Mouse (Mus musculus) adrenal gland, adult 8-10 months (tissue): ENCODE data around the gene Clybl. TPM values are rescaled to one million over a fixed set of nuclear protein-coding genes. Genes with fewer than 3 reads are reported as not detected.

Experiments
- DNase-seq: peaks from one replicate; pipeline ENCODE4 v3.0.0; 2022
- total RNA-seq, 4 experiments: library from RNA; stranded (reverse); gene quantifications; 2 replicates each; pipeline ENCODE4 v1.2.4; 2022

Clybl gene
- total RNA-seq, 4 experiments from 2014 or later, result 49.7 to 81.2 (median 66.3) TPM

GRCm38 (mm10) chr14:122313328-122313727 lies 131.8 kb downstream of the Clybl start:
- DNase-seq, result no peak

- DNase-seq, result no peak
Measured at GRCm38 (mm10) chr14:122315743-122316142, 134.2 kb downstream of the Clybl start.

DNA sequence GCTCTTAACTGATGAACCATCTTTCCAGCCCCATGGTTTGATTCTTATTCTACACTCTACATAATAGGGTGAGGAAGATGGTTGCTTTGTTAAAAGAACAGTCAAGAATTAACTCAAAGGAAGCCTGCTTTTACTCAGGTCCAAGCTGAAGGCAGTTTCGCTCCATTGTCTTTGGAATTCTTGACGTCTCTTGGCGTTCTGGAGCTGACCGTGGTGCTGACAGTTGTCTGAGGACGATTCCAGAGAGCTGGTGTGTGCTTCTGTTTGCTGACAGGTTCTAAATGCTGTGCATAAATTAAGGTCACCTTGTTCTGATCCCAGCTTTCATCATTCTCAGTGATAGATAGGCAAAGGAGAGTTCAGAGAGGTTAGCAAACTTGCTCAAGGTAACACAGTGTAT lies 140.6 kb downstream of the Clybl start:
- DNase-seq, result no peak

GRCm38 (mm10) chr14:122323838-122324458 lies 142.4 kb downstream of the Clybl start:
- DNase-seq, result no peak

DNA sequence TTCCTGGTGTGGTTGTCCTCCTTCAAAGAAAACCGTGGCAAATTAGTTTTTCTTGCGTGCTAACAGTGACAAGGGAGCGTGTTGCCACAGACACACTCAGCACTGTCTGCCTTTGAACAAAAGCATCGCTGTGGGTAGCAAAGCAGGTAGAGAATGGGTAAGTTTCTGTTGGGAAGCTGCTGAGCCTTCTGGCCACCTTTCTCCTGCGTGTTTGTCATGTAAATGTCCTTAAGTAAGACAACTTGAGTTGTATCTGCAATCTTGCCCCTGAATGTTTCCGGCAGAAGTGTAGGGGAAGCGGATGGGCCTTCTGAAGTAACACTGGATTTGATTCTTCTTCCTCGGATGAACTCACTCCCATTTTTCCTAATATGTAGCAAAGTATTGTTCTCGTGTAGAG lies 148.6 kb downstream of the Clybl start:
- DNase-seq, result no peak

DNA sequence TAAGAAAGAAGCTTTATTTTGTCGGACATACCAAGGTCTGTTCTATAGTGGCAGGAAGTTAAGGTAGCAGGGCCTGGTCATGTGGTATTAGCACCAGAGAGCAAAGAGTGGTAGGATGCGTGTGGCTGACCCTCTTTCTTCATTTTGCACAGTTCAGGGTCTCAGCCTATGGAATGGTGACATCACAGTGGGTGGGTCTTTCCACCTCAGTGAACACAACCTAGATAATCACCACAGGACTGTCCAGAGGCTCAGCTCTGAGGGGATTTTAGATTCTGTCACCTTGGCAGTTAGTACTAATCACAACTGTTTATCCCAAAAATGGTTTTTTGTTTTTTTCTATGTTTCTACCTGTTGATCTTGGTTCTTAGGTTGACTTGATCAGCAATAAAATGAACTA lies 149.2 kb downstream of the Clybl start:
- DNase-seq, result no peak

DNA sequence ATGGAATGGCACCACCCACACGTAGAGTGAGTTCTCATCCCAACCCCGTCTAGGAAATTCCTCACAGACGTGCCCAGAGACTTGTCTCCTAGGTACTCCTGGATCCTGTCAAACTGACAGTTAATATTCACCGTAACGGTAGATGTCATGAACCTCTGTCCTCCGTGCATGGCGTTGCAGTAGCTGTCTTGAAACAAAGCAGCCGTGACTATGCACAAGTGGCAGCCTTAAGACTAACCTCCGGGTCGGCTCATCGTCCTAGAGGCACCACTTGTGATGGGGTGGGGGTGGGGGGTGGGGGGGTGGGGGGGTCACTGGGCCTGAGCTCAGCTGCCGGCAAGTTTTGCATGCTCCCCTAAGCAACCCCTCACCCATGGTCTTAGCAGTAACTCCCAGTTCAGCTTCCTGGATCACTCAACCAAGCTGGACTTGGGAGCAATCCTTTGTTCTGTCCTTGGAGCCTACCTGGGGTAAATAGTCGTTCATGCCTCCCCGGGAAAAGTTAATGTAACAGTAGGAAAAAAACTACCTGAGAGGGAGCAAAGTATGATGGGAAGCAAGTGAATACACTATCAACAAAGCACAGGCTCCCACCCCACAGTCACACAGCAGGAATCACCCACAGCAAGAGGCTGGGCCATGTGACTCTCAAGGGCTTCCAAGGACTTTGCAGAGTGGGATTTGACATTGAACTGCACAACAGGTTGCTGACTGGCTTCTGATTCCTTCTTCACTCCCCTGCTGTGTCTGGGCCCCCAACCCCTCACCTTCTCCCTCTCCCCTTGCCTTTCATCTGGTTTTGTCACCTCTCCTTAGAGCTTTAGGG lies 150.3 kb downstream of the Clybl start:
- no peak for DNase-seq

DNA sequence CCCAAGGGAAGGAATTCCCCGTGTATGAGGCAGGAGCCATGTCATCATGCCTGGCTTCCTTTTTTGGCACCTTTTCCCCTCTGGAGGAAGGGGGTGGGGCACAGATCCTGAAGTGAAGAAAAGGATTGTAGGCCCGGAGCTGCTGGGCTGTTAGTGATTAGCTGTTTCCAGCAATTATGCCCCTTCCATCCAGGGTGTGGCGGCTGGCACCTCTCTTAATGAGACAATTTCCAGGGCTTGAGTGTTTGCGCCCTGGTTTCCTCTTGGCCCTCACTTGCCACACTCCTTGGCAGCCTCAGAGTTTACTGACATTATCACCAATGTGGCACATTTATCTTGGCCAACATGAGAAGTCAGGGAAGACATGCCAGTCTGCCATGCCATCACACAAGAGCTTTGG lies 155.5 kb downstream of the Clybl start:
- no peak for DNase-seq

- DNase-seq, result no peak
Measured at GRCm38 (mm10) chr14:122338784-122339183, 157.3 kb downstream of the Clybl start.

- no peak for DNase-seq
Measured at GRCm38 (mm10) chr14:122340141-122340540, 158.6 kb downstream of the Clybl start.

GRCm38 (mm10) chr14:122341591-122342360 lies 160.3 kb downstream of the Clybl start:
- no peak for DNase-seq

DNA sequence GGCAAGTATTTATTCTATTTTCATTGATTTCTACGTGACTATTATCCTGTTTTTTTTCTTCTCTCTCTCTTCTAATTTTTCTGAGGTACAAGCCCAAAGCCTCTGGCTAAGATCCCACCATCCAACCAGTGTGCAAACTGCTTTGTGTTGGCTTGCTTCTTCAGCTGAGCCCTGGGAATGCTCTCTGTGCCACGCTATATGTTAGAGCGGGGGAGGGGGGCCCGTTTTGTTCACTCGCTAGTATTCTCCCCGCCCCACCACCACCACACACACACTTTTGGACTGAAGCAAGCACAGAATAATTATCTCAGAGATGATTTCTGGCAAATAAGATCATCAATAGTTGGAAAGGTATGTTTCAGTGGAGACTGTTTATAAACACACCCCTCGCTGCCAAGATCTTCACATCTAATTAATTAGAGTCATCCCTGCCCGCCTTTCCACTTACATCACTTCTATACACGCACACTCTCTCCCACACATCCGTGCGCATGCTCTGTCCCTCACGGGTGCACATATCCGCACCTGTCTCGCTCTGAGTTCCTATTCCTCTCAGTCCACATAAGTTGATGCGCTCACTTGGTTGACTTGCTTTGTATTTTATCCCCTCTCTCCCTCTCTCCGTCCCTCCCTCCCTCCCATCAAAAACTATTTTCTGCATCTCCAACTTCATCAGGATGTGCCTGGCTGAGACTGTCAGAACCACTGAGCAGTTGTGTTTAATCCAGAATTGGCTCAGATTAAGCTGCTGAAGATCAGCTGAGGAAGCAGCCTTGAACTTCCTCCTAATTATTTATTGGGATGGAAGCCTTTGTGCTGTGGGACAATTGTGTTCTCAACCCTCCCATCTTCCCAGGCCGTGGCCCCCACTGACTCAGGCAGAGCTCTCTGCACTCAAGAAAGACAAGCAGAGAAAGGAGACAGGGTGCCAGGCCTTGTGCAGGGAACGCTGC lies 163.0 kb downstream of the Clybl start:
- no peak for DNase-seq

DNA sequence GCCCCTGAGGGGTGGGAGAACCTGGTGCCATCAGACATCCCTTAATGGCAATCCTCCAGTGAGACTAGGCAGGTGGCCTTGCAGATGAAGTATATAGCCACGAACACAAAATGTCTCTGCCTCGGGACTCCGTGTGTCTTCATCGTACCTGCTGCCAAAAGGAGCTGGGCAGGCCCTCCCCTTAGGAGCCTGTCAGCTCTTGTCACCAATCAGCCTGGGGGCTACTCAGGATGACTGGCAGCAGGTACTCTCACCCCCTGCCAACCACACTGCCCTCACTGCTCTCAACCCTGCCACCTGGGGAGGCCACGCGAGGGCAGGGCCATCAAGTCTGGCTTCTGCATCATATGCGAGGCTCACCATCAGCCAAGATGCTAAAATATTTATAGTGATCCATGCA lies 166.6 kb downstream of the Clybl start:
- DNase-seq, result no peak

DNA sequence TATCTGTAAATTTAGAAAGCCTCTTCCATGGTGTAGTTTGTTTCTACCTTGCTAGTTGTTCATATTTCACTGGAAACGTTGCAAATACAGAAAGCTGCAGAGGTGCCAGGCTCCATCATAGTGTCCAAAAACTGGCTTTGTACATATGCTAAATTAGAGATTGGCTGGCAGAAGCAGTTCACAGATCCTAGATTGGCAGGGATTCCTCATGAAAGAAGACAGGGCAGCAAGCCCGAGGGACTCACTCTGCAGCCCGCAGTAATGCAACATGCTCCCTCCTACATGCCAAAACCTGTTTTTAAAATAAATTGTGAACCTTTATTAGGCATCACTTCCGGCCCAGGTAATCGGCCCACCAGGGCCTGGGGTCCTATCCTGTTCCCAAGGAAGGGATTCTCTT lies 167.8 kb downstream of the Clybl start:
- no peak for DNase-seq

DNA sequence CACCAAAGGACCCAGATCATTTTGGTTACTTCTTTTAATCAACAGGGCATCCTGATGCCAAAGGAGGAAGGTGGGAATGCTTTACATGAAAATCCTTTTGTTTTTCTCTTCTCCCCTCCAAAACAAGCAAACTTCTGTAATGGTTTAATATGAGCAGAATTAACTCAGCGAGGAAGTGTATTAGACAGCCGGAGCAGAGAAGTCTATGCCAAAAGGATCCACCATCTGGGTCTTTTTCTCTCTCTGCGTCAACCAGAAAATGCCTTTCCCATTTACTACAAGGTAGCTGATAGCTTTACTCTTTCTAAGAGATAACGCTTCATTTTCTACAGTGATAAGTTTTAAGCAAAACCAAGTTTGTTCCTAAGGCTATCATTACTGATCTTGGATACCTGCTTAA lies 168.3 kb downstream of the Clybl start:
- no peak for DNase-seq

- DNase-seq, result peak; percentile 65
Measured at GRCm38 (mm10) chr14:122350766-122351165, 169.3 kb downstream of the Clybl start.

- DNase-seq, result no peak
Measured at GRCm38 (mm10) chr14:122357316-122357715, 175.8 kb downstream of the Clybl start.

- DNase-seq, result no peak
Measured at GRCm38 (mm10) chr14:122358592-122358991, 177.1 kb downstream of the Clybl start.

GRCm38 (mm10) chr14:122359136-122359905 lies 177.8 kb downstream of the Clybl start:
- no peak for DNase-seq

GRCm38 (mm10) chr14:122361807-122362206 lies 180.3 kb downstream of the Clybl start:
- no peak for DNase-seq

- no peak for DNase-seq
Measured at GRCm38 (mm10) chr14:122363156-122363555, 181.7 kb downstream of the Clybl start.
